Mouse (Mus musculus): ENCODE results near the gene Rps15a. TPM values are rescaled to one million over a fixed set of nuclear protein-coding genes. Genes with fewer than 3 reads are reported as not detected.

Rps15a gene
- polyA plus RNA-seq, 1 experiment, result 1,382 TPM

DNA sequence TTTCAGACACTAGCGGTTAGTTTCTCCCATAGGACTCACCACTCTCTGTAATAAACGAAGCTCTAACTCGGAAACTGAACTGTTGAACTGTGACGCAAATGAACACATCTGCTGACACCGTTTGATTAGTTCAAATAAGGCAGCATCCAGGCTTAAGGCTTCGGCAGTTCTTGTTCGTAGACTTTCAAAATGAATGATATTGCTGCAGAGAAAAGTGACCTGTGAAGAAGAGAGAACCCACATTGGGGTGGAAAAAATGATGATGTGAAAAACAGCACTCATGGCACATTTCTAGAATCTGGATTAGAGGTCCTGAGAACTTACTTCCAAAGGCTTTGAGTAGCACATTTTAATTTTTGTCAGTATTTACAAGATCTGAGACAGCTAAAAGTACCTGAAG, 25.3 kb upstream of the Rps15a start:
- Histone ChIP-seq H3K4me1 (replicated peaks; ENCODE audit: control insufficient read depth, insufficient read depth, low read length) (no peaks in the 10 kb centered on the region), H3K27me3 (ENCODE audit: control insufficient read depth, insufficient read depth, low read length) (no peaks in the 10 kb centered on the region), H3K27ac (ENCODE audit: control insufficient read depth, insufficient read depth, low read length) (no peak overlapping the region), H3K4me3 (ENCODE audit: control insufficient read depth, insufficient read depth, low read length) (no peak overlapping the region), H3K36me3 (ENCODE audit: control insufficient read depth, insufficient read depth, low read length) (peaks cover 96% of the 10 kb centered on the region)
- no peak for TF ChIP-seq POLR2A (IDR thresholded peaks at IDR 0.05; ENCODE audit: control insufficient read depth, extremely low read depth, insufficient read depth, low read length, poor library complexity)
- WGBS, result 98% methylated on average over 7 of the region's 7 CpGs
- DNase-seq, result no peak

DNA sequence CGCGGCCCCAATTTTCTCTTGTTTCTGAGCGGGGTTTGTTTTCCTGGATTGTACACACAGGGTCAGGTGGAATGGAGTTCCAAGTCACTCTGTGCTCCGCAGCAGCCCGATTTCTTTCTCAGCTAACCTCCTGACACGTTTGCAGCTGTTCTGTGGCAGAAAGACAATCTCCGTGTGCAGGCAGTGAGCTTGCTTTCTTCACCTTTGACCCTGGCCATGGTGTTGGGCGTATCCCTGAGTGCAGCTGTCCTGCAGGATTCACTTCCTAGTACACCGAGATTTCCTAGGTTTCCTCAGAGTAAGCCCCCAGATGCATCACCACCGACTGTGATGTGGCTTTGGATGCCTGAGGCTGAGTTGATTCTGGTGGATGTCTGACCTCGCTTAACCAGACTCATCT, 19.1 kb upstream of the Rps15a start:
- Histone ChIP-seq H3K4me1 (replicated peaks; ENCODE audit: control insufficient read depth, insufficient read depth, low read length) (0 out of 2 replicates have a peak, but pooled peaks cover 3% of the 10 kb centered on the region), H3K36me3 (ENCODE audit: control insufficient read depth, insufficient read depth, low read length) (peaks cover 55% of the 10 kb centered on the region), H3K27me3 (ENCODE audit: control insufficient read depth, insufficient read depth, low read length) (no peaks in the 10 kb centered on the region), H3K4me3 (ENCODE audit: control insufficient read depth, insufficient read depth, low read length) (no peak overlapping the region), H3K27ac (ENCODE audit: control insufficient read depth, insufficient read depth, low read length) (no peak overlapping the region)
- no peak for DNase-seq
- TF ChIP-seq POLR2A (IDR thresholded peaks at IDR 0.05; ENCODE audit: control insufficient read depth, extremely low read depth, insufficient read depth, low read length, poor library complexity) (no peak), CTCF (IDR thresholded peaks at IDR 0.05; ENCODE audit: borderline replicate concordance, control insufficient read depth, extremely low read depth, insufficient read depth, low read length, poor library complexity) (no peak)
- 96% methylated on average over 11 of the region's 11 CpGs for WGBS

DNA sequence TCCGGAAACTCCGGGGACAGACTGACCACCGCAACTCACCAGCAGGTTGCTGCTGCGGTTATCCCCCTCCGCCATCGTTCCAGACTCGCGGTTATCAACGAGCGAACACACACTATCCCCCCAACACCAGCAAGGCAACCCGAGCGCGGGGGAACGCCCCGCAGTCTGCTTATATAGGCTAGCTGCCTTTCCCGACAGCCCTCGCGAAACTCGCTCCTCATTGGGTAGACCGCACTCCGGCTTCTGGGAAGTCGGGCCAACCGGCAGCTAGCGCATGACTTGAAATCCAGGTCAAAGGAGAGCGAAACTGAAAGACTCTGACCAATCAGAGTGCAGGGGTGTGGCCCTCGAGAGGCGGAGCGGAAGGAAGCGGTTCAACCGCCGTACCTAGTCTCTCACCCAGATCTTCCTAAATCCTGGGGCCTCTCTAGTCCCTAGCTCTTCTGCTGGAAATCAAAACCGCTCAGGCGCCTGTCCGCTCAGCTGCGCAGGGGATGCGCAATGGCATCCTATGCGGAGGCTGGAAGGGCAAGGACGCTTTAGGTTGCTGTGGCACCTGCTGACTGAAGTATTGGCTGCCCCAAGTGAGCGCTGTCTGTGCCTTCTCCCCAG, 13.5 kb upstream of the Rps15a start, which contains the start of gene Arl6ip1:
Arl6ip1 (minus strand) TSS at position 233 of the 612 bp plus-strand sequence.
- H3K4me1 ChIP-seq (replicated peaks; ENCODE audit: control insufficient read depth, insufficient read depth, low read length), result peaks cover 12% of the 10 kb centered on the region
- peak; percentile 97 for DNase-seq
- no peaks in the 10 kb centered on the region for H3K27me3 ChIP-seq (ENCODE audit: control insufficient read depth, insufficient read depth, low read length)
- H3K36me3 ChIP-seq (ENCODE audit: control insufficient read depth, insufficient read depth, low read length), result peaks cover 19% of the 10 kb centered on the region
- TF ChIP-seq CTCF (IDR thresholded peaks at IDR 0.05; ENCODE audit: borderline replicate concordance, control insufficient read depth, extremely low read depth, insufficient read depth, low read length, poor library complexity) (no peak), POLR2A (IDR thresholded peaks at IDR 0.05; ENCODE audit: control insufficient read depth, extremely low read depth, insufficient read depth, low read length, poor library complexity) (peak; percentile 100)
- H3K27ac ChIP-seq (ENCODE audit: control insufficient read depth, insufficient read depth, low read length), result peak within 1 kb of the TSS; percentile 94
- peak within 1 kb of the TSS; percentile 74 for H3K4me3 ChIP-seq (ENCODE audit: control insufficient read depth, insufficient read depth, low read length)
- under 1% methylated on average over 39 of the region's 39 CpGs for WGBS

DNA sequence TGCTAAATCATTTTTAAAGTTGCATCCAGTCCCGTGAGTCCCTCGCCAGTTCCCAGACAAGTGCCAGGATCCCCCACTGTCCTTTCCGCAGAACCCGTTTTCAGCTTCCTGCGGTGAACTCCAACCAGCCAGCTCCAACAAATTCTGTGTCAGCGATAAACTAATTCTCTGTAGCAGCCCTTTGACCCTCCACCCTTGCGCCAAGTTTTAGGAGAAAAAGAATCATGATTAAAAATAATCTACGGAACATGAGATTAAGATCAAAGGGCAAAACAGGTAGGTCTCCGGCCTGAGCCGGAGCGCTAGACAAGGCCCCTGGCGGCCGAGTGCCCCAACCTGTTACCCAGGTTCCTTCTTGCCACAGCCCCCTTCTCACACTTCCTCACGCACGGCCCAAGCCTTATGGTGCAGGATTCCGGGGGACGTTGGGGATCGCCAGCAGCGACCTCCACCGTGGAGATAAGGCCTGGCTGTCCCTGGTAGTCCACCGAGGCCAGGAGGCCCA, 13.0 kb upstream of the Rps15a start:
- under 1% methylated on average over 21 of the region's 21 CpGs for WGBS
- TF ChIP-seq CTCF (IDR thresholded peaks at IDR 0.05; ENCODE audit: borderline replicate concordance, control insufficient read depth, extremely low read depth, insufficient read depth, low read length, poor library complexity) (no peak; the same call in 1 of the 2 replicates), POLR2A (IDR thresholded peaks at IDR 0.05; ENCODE audit: control insufficient read depth, extremely low read depth, insufficient read depth, low read length, poor library complexity) (no peak)
- DNase-seq, result no peak
- Histone ChIP-seq H3K4me1 (replicated peaks; ENCODE audit: control insufficient read depth, insufficient read depth, low read length) (peaks cover 12% of the 10 kb centered on the region), H3K4me3 (ENCODE audit: control insufficient read depth, insufficient read depth, low read length) (peak overlapping the region; percentile 74), H3K36me3 (ENCODE audit: control insufficient read depth, insufficient read depth, low read length) (peaks cover 24% of the 10 kb centered on the region), H3K27me3 (ENCODE audit: control insufficient read depth, insufficient read depth, low read length) (no peaks in the 10 kb centered on the region), H3K27ac (ENCODE audit: control insufficient read depth, insufficient read depth, low read length) (peak overlapping the region; percentile 64)

DNA sequence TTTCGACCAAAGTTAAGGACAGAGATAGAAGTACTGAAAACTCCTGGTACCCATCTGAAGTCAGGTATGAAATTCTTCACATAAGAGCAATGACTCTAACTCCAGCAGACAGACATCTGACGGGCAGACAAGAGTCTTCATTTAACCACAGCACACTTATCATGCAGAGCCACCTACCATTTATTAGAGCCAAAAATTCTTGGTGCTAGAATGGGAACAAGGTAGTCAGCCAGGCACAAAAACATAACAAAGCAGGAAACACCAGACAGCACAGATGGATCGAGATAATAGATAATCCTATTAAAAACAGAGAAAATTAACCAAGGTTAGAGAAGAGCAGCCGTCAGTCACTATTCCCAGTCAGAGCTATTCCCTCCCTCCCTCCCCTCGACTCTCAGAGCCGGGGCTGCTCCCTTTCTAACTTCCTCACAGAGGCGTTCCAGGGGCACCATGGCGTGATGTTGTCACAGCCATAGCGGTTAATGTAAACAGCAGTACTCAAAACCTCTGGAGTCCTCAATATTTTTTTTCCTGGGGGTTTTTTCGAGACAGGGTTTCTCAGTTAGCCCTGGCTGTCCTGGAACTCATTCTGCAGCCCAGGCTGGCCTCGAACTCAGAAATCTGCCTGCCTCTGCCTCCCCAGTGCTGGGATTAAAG, 10.4 kb upstream of the Rps15a start:
- no peak overlapping the region for H3K27ac ChIP-seq (ENCODE audit: control insufficient read depth, insufficient read depth, low read length)
- H3K36me3 ChIP-seq (ENCODE audit: control insufficient read depth, insufficient read depth, low read length), result peaks cover 46% of the 10 kb centered on the region
- peaks cover 12% of the 10 kb centered on the region for H3K4me1 ChIP-seq (replicated peaks; ENCODE audit: control insufficient read depth, insufficient read depth, low read length)
- no peaks in the 10 kb centered on the region for H3K27me3 ChIP-seq (ENCODE audit: control insufficient read depth, insufficient read depth, low read length)
- TF ChIP-seq POLR2A (IDR thresholded peaks at IDR 0.05; ENCODE audit: control insufficient read depth, extremely low read depth, insufficient read depth, low read length, poor library complexity), result no peak
- DNase-seq, result no peak
- no peak overlapping the region for H3K4me3 ChIP-seq (ENCODE audit: control insufficient read depth, insufficient read depth, low read length)
- 90% methylated on average over 11 of the region's 11 CpGs for WGBS

DNA sequence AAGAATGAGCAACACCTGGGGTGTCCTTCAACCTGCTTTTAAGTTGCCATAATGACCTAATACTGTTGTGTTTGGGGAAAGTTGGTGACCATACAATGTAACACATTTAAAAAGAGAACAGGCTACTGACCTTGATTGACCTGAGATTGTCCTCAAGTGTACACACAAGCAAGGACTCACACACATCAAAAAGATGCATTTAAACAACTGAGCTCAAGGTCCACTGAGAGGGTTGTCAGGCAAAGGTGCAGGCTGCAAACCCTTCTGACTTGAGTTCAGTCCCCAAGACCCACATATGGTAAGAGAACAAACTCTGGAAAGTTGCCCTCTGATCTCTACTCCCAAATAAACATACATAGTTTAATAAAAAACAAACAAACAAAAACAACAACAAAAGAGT, 9.7 kb upstream of the Rps15a start:
- TF ChIP-seq POLR2A (IDR thresholded peaks at IDR 0.05; ENCODE audit: control insufficient read depth, extremely low read depth, insufficient read depth, low read length, poor library complexity), result no peak
- TF ChIP-seq CTCF (IDR thresholded peaks at IDR 0.05; ENCODE audit: borderline replicate concordance, control insufficient read depth, extremely low read depth, insufficient read depth, low read length, poor library complexity), result no peak
- peaks cover 52% of the 10 kb centered on the region for H3K36me3 ChIP-seq (ENCODE audit: control insufficient read depth, insufficient read depth, low read length)
- H3K4me1 ChIP-seq (replicated peaks; ENCODE audit: control insufficient read depth, insufficient read depth, low read length), result peaks cover 17% of the 10 kb centered on the region
- H3K4me3 ChIP-seq (ENCODE audit: control insufficient read depth, insufficient read depth, low read length), result no peak overlapping the region
- no peak overlapping the region for H3K27ac ChIP-seq (ENCODE audit: control insufficient read depth, insufficient read depth, low read length)
- no peaks in the 10 kb centered on the region for H3K27me3 ChIP-seq (ENCODE audit: control insufficient read depth, insufficient read depth, low read length)
- DNase-seq, result no peak
